Mouse (Mus musculus): ENCODE measurements around the gene Pip5k1c.

DNA sequence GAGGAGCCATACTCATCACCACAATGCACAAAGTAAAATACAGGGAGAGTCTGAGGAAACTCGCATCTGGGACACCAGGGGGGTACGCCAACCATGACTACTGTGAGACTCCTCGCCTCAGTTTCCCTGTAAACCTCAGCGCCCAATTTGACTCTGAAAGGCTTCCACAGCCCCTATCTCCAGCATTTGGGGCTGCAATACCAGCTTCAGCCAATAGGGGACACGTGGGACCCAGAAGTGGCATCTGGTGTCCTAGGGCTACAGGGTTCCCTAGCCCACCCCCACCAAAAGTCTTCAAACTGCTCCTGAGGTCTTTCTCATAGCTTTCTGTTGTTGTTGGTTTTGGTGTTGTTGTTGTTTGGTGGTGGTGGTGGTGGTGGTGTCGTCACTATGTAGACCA lies 4.2 kb upstream of the Pip5k1c start:
- TF ChIP-seq CTCF (IDR thresholded peaks at IDR 0.05; ENCODE audit: low read depth) (peak; percentile 42), EP300 (IDR thresholded peaks at IDR 0.05; ENCODE audit: low read depth) (no peak)

All from heart, postnatal 0 days (tissue).